Mouse (Mus musculus) small intestine, adult 2 months (tissue): ENCODE measurements around the gene Cfap43. TPM values are rescaled to one million over a fixed set of nuclear protein-coding genes. Genes with fewer than 3 reads are reported as not detected.

ENCODE experiments used
- H3K27ac ChIP-seq: fragments of 200-500 bp; 2 replicates; pipeline ENCODE4 v1.5.1; 2012; ENCODE audit warnings: low read depth, low read length, control low read depth, inconsistent platforms; ENCODE audit not compliant: insufficient read depth
- H3K27me3 ChIP-seq: fragments of 200-500 bp; 2 replicates; pipeline ENCODE4 v1.6.1; 2012; ENCODE audit warnings: mild to moderate bottlenecking, moderate library complexity, low read length, inconsistent platforms; ENCODE audit not compliant: control insufficient read depth, insufficient read depth
- H3K36me3 ChIP-seq: fragments of 200-500 bp; 2 replicates; pipeline ENCODE4 v1.6.1; 2012; ENCODE audit warnings: mild to moderate bottlenecking, low read length, control low read depth, inconsistent platforms; ENCODE audit not compliant: control insufficient read depth, insufficient read depth
- H3K4me1 ChIP-seq: fragments of 200-500 bp; 2 replicates; pipeline ENCODE4 v1.6.1; 2012; ENCODE audit warnings: low read length, inconsistent platforms, mixed read lengths; ENCODE audit not compliant: control insufficient read depth, insufficient read depth, insufficient read length
- H3K4me3 ChIP-seq: fragments of 200-500 bp; 2 replicates; pipeline ENCODE4 v1.5.1; 2012; ENCODE audit warnings: low read depth, mild to moderate bottlenecking, control low read depth, inconsistent platforms, low read length, moderate library complexity
- CTCF ChIP-seq: fragments of 200-500 bp; IDR thresholded peaks from 2 replicates; pipeline ENCODE4 v1.5.1; 2012; ENCODE audit warnings: low read depth, mild to moderate bottlenecking, control low read depth, inconsistent platforms, low read length, moderate library complexity, mixed read lengths; ENCODE audit not compliant: insufficient replicate concordance, insufficient read length; ENCODE audit errors: extremely low read depth
- POLR2A ChIP-seq: fragments of 200-500 bp; IDR thresholded peaks from 2 replicates; pipeline ENCODE4 v1.6.1; 2012; ENCODE audit warnings: low read depth, mild to moderate bottlenecking, control low read depth, inconsistent platforms, low read length, moderate library complexity
- WGBS: fragments of 180-500 bp; shearing (Covaris S2); methylation state at CpG from one replicate; pipeline ENCODE4 v1.1.7; 2018; 5-methylcytosine and 5-hydroxymethylcytosine counted together
- polyA plus RNA-seq: library from polyadenylated mRNA; depleted of rRNA; stranded (reverse); fragments of >200 nt; gene quantifications from 2 replicates; pipeline ENCODE4 v1.2.3, GENCODE M21; 2012

Gene Cfap43
- polyA plus RNA-seq, 1 experiment, result not detected

DNA sequence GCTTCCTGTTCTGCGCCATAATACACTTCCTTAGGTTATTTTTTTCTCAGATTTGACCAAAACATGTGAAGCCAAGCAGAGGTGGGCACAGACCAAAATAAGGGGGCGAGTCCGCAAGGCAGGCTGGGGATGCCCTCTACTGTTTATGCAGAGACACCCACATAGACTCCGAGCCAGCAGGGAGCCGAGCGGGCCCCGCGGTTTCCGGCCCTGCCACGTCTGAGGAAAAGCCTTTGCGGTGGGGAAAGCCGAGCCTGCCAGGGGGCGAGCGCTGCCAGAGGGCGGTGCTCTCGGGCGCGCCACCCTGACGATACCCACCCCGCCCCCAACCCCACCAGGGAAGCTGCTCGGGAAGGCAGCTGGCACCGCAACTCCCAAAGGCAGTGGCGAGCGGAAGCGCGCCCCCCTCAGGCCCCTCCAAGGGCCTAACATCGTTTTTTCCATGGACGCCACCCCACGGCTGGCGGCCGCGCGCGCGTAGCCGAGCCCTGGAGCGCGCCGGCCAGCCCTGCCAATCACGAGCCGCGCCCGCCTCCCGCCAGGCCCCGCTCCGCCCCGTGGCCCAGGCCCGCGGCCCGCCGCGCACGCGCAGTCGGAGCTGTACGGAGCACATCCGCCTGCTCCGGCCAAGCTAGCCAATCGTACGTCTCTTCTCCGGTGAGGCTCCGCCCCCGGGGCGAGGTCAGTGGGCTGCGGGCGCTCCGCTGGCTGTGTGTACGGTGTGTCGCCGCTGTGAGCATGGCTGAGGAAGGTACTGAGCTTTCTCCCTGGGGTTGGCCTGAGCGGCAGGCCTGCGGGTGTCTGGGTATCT lies 187.8 kb downstream of the Cfap43 start, which contains the start of gene Sfr1:
Gene Sfr1, plus strand, starts transcription at position 612 of the 811 bp plus-strand sequence.
- TF ChIP-seq POLR2A, result peak; percentile 83
- peak; percentile 34; the same call in 1 of the 2 replicates for TF ChIP-seq CTCF
- peak within 1 kb of the TSS; percentile 82 for H3K27ac ChIP-seq
- peak within 1 kb of the TSS; percentile 89 for H3K4me3 ChIP-seq
- no peaks in the 10 kb centered on the region for H3K4me1 ChIP-seq
- H3K36me3 ChIP-seq, result peaks cover 20% of the 10 kb centered on the region
- WGBS, result under 1% methylated on average over 67 of the region's 72 CpGs
- no peaks in the 10 kb centered on the region for H3K27me3 ChIP-seq

DNA sequence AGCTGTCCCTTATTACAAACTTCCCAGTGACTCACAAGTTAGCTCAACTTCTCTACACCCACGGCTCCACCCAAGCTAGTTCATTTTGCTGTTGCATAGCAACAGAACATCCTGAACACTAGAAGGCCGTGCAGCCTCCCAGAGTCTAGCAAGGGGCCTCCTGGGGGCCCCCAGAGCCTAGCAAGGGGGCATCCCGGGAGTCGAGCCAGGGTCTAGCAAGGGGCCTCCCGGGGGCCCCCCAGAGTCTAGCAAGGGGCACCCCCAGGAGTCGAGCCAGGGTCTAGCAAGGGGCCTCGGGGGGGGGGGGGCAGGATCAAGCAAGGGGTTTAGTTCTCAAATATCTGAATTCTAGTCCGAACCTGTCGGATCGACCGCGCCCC lies 188.4 kb downstream of the Cfap43 start:
- WGBS, result under 1% methylated on average over 12 of the region's 12 CpGs
- no peaks in the 10 kb centered on the region for H3K4me1 ChIP-seq
- H3K36me3 ChIP-seq, result peaks cover 16% of the 10 kb centered on the region
- no peaks in the 10 kb centered on the region for H3K27me3 ChIP-seq
- TF ChIP-seq CTCF (no peak), POLR2A (no peak)
- peak overlapping the region; percentile 85 for H3K4me3 ChIP-seq
- H3K27ac ChIP-seq, result peak overlapping the region; percentile 78

DNA sequence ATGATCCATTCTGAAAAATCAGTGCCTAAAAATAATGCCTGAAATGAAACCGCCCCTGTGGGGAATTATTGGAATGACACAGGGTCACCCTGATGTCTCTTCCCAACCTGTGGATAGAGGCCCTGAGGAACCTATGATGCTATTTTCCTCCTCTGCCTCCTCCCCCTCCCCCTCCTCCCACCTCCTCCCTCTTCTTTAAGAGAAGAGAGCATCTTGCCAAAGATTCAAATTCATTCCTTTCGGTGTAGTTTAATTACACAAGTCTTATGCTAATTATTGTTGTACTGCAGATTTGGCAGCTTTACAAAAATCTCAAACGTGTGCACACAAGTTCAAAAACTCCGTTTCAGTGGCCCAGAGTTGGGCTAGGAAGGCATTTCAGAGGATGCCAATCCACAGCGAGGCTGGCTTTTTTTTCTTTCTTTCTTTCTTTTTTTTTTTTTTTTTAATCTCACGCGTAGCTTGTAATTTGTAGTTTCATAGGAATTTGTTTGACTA lies 193.4 kb downstream of the Cfap43 start:
- no peaks in the 10 kb centered on the region for H3K27me3 ChIP-seq
- no peak overlapping the region for H3K27ac ChIP-seq
- H3K36me3 ChIP-seq, result no peaks in the 10 kb centered on the region
- no peak for TF ChIP-seq CTCF
- no peak for TF ChIP-seq POLR2A
- H3K4me1 ChIP-seq, result no peaks in the 10 kb centered on the region
- WGBS, result 60% methylated on average over 7 of the region's 7 CpGs
- H3K4me3 ChIP-seq, result no peak overlapping the region

DNA sequence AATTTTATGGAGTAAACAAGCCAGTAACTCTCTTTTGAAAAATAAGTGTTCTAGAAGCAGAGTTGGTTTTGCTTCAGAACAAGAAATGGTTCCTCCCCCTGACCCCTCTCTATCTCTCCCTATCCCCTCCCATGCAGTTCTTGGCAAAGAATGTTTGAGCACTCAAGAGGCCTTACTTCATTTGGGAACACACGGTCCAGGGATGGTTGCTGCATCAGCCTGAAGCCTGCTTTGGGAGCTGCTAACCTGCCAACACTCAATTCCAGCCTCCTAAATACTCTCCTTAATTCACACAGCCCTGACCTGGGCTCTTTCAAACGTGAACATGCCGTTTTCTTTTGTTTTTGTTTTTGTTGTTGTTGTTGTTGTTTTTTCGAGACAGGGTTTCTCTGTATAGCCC lies 194.2 kb downstream of the Cfap43 start:
- Histone ChIP-seq H3K36me3 (no peaks in the 10 kb centered on the region), H3K4me1 (no peaks in the 10 kb centered on the region), H3K27me3 (no peaks in the 10 kb centered on the region), H3K27ac (no peak overlapping the region), H3K4me3 (no peak overlapping the region)
- 74% methylated on average over 4 of the region's 4 CpGs for WGBS
- no peak for TF ChIP-seq CTCF
- no peak for TF ChIP-seq POLR2A

DNA sequence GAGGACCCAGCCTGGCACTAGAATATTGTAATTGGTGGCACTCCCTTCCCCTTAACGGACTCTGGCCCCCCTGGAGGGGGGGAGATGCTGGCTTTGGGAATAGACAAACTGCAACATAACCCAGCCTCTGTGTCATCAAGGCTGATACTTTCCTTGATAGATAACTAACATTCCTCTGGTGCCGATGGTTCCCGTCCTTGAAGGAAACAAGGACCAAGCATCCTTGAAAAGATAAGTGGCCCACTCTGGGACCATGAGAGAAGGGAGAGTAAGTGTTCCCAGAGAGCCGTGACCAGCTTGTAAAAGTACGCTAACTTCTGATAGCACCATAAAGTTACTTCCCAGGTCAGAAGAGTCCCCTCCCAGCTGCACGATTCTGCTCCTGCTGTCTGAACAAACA lies 196.6 kb downstream of the Cfap43 start:
- Histone ChIP-seq H3K27ac (no peak overlapping the region), H3K4me1 (no peaks in the 10 kb centered on the region), H3K4me3 (no peak overlapping the region), H3K36me3 (no peaks in the 10 kb centered on the region), H3K27me3 (no peaks in the 10 kb centered on the region)
- 31% methylated on average over 6 of the region's 6 CpGs for WGBS
- TF ChIP-seq POLR2A, result no peak
- no peak for TF ChIP-seq CTCF

DNA sequence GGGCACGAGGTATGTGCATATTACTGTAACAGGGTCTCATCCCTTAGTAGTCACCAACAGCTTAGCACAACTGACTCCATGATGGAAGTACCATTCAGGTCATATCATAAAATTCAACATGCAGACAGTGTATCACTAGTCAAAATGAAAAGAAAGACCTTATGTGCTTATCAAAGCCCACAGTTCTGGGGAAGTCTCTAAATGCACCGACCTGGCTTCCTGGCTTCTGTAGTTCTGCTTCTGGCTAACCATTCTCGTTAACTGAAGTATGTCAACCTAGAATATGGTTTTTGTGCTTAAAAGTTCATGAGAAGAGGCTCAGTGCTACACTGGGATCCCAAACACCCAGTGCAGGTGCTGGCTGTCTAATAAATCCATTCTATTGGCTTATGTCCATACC lies 199.9 kb downstream of the Cfap43 start:
- no peak overlapping the region for H3K27ac ChIP-seq
- H3K36me3 ChIP-seq, result no peaks in the 10 kb centered on the region
- TF ChIP-seq POLR2A, result no peak
- H3K4me1 ChIP-seq, result no peaks in the 10 kb centered on the region
- WGBS, result 75% methylated on average over 3 of the region's 3 CpGs
- H3K4me3 ChIP-seq, result no peak overlapping the region
- H3K27me3 ChIP-seq, result no peaks in the 10 kb centered on the region; the same call in 1 of the 2 replicates

DNA sequence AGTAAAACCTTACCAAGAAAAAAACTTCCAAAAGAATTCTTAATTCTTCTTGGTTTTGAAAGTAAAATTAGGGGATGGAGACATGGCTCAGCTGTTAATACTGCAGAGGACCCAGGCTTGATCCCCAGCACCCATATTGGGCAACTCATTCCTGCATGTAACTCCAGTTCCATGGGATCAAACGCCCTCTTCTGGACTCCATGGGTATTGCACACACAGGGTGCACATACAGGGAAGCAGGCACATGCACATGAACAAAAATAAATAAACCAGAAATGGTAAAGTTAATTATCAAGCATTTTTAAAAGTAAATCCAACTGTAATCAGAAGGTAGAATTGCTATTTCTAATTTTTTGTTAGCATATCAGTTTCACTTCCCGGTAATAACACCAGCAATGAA lies 202.9 kb downstream of the Cfap43 start:
- TF ChIP-seq CTCF, result peak; percentile 30; the same call in 1 of the 2 replicates
- TF ChIP-seq POLR2A, result no peak
- H3K27me3 ChIP-seq, result no peaks in the 10 kb centered on the region; the same call in 1 of the 2 replicates
- 63% methylated on average over 2 of the region's 2 CpGs for WGBS
- no peak overlapping the region for H3K27ac ChIP-seq
- no peaks in the 10 kb centered on the region for H3K36me3 ChIP-seq
- H3K4me1 ChIP-seq, result no peaks in the 10 kb centered on the region
- H3K4me3 ChIP-seq, result no peak overlapping the region
